Mouse (Mus musculus) left cerebral cortex, adult 2 months (tissue): ENCODE data around the gene Vps29. TPM values are rescaled to one million over a fixed set of nuclear protein-coding genes. Genes with fewer than 3 reads are reported as not detected.
"Not testable (repeated sequence)": the region's sequence is repeated elsewhere in the genome, so short reads cannot be mapped to it uniquely, and the experiment has no call there.

Source experiments
- DNase-seq, 2 experiments: peaks; one replicate each; pipeline ENCODE4 v3.0.0; 2021 to 2022; ENCODE audit warnings: low spot score in 2 of 2, mixed read lengths in 1 of 2; ENCODE audit errors: extremely low spot score in 1 of 2
- H3K27ac ChIP-seq: fragments of 200-600 bp; 2 replicates; pipeline ENCODE4 v1.8.1; 2022
- H3K4me3 ChIP-seq: fragments of 200-600 bp; 2 replicates; pipeline ENCODE4 v1.8.1; 2022
- CTCF ChIP-seq: fragments of 200-600 bp; IDR thresholded peaks from 2 replicates; pipeline ENCODE4 v1.8.1; 2022; ENCODE audit warnings: antibody characterized with exemption, mild to moderate bottlenecking, moderate library complexity
- intact Hi-C: fragments of 180-260 bp; cut with DNase I; formaldehyde crosslinking; loops from one replicate; pipeline ENCODE4 v1.15.1; 2025
- long read RNA-seq, 2 experiments: library from polyadenylated mRNA; stranded (forward); transcript quantifications; one replicate each; pipeline ENCODE4 v2.0.0; 2021; ENCODE audit warnings: borderline mapping rate in 2 of 2
- total RNA-seq, 2 experiments: library from RNA; stranded (reverse); gene quantifications; 2 replicates each; pipeline ENCODE4 v1.2.3; 2021

The Vps29 gene
- total RNA-seq = 100 to 1,000 TPM; 180 to 190 TPM
- long read RNA-seq, experiment 1, transcript Vps29-208 (4 exons, 2,716 nt) = major isoform, 113 of 122 reads
- long read RNA-seq, experiment 1, partial matches to known transcripts = 7 of 122 reads
- long read RNA-seq, experiment 1, other reads (novel, unspliced or antisense) = 0 of 122 reads
- long read RNA-seq, experiment 2, transcript Vps29-208 (4 exons, 2,716 nt) = major isoform, 70 of 81 reads
- long read RNA-seq, experiment 2, partial matches to known transcripts = 4 of 81 reads
- long read RNA-seq, experiment 2, other reads (novel, unspliced or antisense) = 4 of 81 reads

GRCm38 (mm10) chr5:122353807-122354491 lies at the start of gene Vps29, which contains the start of gene Rad9b:
TSS of gene Vps29 (plus strand) at chr5:122354369.
TSS of gene Rad9b (minus strand) at chr5:122354233.
- no peak for TF ChIP-seq CTCF
- intact Hi-C loops = loop anchor here (1.0 kb wide), 2 partner anchors 18 to 70 kb away; partner anchors contain the start of genes Fam216a and Pptc7
- DNase-seq = peak; percentile 98 to 99
- Histone ChIP-seq H3K27ac (peak within 1 kb of the TSS; percentile 96), H3K4me3 (peak within 1 kb of the TSS; percentile 77)

- Histone ChIP-seq H3K4me3 (no peak overlapping the region), H3K27ac (peak overlapping the region; percentile 54)
- intact Hi-C loops = no loop called here
- no peak for DNase-seq
- no peak for TF ChIP-seq CTCF
These were observed 49.6 kb upstream of the Vps29 start for GRCm38 (mm10) chr5:122304541-122304940.

GRCm38 (mm10) chr5:122305472-122305871 lies 48.7 kb upstream of the Vps29 start:
- DNase-seq = no peak
- Histone ChIP-seq H3K27ac (no peak overlapping the region), H3K4me3 (no peak overlapping the region)
- intact Hi-C loops = no loop called here
- no peak for TF ChIP-seq CTCF

GRCm38 (mm10) chr5:122306536-122306935 lies 47.6 kb upstream of the Vps29 start:
- TF ChIP-seq CTCF = no peak
- intact Hi-C loops = no loop called here
- H3K27ac ChIP-seq = no peak overlapping the region
- no peak overlapping the region for H3K4me3 ChIP-seq
- DNase-seq = no peak

DNA sequence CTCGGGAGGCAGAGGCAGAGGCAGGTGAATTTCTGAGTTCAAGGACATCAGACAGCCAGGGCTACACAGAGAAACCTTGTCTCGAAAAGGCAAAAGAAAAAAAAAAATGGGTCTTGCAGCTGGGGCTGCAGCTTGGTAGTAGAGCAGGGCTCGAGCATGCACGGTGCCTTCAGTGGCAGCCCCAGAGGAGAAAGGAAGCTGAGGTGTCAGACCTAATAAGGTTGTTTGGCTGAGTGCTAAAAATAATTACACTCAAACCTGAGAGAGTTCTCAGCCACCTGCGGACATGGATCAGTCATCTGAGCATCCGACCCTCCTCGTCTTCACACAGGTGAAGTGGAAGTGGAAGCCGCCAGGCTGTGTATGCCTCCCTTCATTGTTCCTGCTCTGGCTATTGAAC lies 43.5 kb upstream of the Vps29 start:
- Histone ChIP-seq H3K27ac (no peak overlapping the region), H3K4me3 (no peak overlapping the region)
- no peak for DNase-seq
- intact Hi-C loops = no loop called here
- TF ChIP-seq CTCF = no peak

DNA sequence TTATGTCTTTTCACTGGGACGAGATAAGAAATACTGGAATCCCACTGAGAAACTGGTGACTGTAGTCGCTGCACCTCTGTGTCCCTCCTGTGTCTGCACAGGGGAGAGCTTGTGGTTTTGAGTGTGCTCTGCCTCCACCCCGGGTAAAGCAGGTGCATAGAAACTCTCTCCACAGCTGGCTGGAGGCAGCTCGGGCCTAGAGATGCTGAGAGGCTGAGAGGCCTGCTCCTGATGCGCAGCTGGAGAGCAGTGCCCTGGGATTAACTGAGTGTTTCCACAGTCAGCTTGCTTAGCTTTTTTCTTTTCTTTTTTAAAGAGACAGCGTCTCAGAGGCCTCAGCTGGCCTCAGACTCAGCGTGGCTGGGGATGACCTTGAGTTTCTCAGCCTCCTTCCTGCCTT lies 42.5 kb upstream of the Vps29 start:
- TF ChIP-seq CTCF = no peak
- DNase-seq = no peak
- H3K4me3 ChIP-seq = no peak overlapping the region
- intact Hi-C loops = no loop called here
- H3K27ac ChIP-seq = no peak overlapping the region

GRCm38 (mm10) chr5:122312346-122312745 lies 41.8 kb upstream of the Vps29 start:
- Histone ChIP-seq H3K27ac (peak overlapping the region; percentile 28; the same call in 1 of the 2 replicates), H3K4me3 (no peak overlapping the region)
- no peak for TF ChIP-seq CTCF
- intact Hi-C loops = no loop called here
- no peak for DNase-seq

GRCm38 (mm10) chr5:122312942-122313684 lies 41.1 kb upstream of the Vps29 start:
- Histone ChIP-seq H3K4me3 (no peak overlapping the region), H3K27ac (no peak overlapping the region)
- intact Hi-C loops = no loop called here
- no peak for DNase-seq
- TF ChIP-seq CTCF = no peak

DNA sequence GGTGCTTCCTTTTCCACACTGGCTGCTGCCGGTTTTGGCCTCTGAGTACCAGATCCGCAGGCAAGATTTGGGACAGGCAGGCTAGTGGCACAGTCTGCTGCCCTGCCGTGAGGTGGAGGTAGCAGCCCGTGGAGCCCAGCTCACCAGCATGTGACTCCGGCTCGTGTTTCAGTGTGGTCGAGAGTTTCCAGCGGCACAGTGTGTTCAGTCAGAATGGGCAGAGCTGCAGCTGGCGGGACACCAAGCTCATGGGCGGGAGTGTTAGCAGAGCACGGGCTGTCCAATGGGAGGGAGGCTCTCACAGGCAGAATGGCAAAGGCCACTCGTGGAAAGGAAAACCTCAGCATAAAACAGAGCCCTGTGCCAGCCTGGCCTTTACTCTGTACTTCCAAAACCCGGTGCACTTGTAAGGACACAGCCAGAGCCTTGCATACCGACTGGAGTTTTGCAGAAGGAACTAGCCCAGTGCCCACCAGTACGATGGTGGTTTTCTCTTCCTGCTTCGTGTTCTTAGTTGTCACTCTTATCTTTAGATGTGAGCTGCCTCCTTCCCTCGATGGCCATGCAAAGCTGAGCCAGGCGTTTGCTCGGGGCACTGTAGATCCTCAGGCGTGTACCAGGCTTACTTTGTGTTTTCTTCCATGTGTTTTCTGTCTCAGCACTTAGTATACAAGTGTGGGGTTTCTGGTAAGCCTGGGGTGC lies 39.1 kb upstream of the Vps29 start:
- peak; percentile 82 to 84 for DNase-seq
- Histone ChIP-seq H3K4me3 (no peak overlapping the region), H3K27ac (peak overlapping the region; percentile 34)
- TF ChIP-seq CTCF = peak; percentile 19
- intact Hi-C loops = loop anchor here (1.0 kb wide), 1 partner anchor 10 kb away; no protein-coding TSS in a partner anchor

DNA sequence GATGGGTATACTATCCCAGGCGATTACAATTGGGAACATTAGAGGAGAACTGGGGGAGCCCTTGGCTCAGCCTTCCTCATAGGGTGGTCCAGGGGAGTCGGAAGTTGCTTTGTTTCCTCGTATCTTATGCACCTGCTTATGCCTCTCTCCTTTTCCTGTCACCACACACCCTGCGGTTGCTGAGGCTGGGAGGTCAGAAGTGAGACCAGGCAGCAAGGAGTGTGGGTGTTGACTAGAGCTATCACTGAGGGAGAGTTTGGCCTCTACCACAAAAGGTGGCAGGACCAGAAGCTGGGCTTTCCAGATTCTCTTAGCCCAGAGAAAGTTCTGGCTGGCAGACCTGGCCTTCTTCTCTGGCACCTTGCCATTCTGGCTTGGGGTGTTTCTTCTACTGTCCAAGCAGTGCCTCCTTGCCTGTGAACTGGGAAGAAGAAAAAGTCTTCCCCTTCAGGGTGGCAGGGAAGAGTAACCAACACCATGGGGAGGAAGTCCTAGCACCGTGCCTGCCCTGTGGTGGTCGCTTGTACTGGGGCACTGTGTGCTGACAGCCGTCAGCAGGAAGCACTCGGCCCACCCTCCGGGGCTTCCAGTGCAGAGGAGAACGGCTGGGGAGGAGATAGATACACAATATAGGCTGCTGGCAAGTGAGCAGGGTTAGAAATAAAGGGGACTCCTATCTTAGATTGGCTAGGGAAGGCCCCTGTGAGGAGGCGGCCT lies 36.7 kb upstream of the Vps29 start:
- TF ChIP-seq CTCF = no peak
- Histone ChIP-seq H3K4me3 (no peak overlapping the region), H3K27ac (0 out of 2 replicates have a peak overlapping the region, but pooled peaks have one; percentile 15)
- intact Hi-C loops = no loop called here
- DNase-seq = no peak

DNA sequence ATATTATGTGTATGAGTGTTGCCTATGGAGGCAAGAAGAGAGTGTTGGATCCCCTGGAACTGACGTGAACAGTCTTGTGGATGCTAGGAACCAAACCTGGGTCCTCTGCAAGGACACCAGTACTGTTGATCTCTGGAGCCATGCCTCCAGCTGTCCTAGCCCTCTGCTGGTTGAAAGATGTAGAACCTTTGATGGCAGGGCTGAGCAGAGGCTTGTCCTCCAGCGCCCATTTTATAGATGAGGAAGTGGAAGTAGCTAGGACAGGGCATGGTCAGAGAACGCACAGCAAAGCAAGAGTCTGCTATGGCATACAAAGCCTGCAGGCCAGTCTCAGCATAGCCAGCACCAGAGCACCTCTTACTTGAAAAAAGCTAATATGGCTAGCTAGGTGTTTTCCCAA lies 36.1 kb upstream of the Vps29 start:
- intact Hi-C loops = no loop called here
- DNase-seq = no peak
- TF ChIP-seq CTCF = peak; percentile 45
- H3K27ac ChIP-seq = no peak overlapping the region
- H3K4me3 ChIP-seq = no peak overlapping the region

GRCm38 (mm10) chr5:122318976-122319375 lies 35.2 kb upstream of the Vps29 start:
- DNase-seq, H3K4me3 ChIP-seq, intact Hi-C loops, H3K27ac ChIP-seq: not testable (repeated sequence)
